Mouse (Mus musculus): ENCODE measurements around the gene Papola.

GRCm38 (mm10) chr12:105761171-105761570 is 23.3 kb upstream of the Papola start:
- no peak for TF ChIP-seq CTCF (IDR thresholded peaks at IDR 0.05; ENCODE audit: borderline replicate concordance, insufficient read depth, low read depth, low read length)
- no peak for TF ChIP-seq POLR2A (IDR thresholded peaks at IDR 0.05; ENCODE audit: borderline replicate concordance, insufficient read depth, low read length)

Measured in cerebellum, adult 2 months (tissue).